Mouse (Mus musculus): ENCODE results near the gene Prr22.

DNA sequence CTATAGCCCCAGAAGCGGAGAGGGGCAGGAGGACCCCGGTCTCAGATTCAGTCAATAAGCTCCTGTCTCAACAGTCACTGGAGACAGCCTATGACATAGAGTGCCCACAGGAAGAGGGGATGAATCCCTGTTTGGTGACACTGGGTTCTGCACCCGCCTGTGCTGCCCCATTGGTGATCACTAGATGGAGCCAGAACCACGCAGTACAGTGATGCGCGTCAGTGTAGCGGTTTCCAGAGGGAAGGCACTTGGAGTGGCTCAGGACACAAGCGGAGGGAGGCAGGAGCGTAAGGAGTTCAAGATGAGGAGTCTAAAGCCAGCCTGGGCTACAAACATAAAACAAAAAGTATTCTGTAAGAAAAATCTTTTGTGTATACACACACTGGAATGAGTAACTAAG, 38.5 kb downstream of the Prr22 start:
- TF ChIP-seq CTCF (IDR thresholded peaks at IDR 0.05; ENCODE audit: extremely low read depth, insufficient read length, insufficient replicate concordance, low read depth, low read length) (peak; percentile 91; the same call in 1 of the 2 replicates), POLR2A (IDR thresholded peaks at IDR 0.05; ENCODE audit: low read depth, low read length) (no peak)

All from small intestine, adult 2 months (tissue).